Comparison of ENCODE assay signal across 8 mouse cellular contexts in the genomic region with DNA sequence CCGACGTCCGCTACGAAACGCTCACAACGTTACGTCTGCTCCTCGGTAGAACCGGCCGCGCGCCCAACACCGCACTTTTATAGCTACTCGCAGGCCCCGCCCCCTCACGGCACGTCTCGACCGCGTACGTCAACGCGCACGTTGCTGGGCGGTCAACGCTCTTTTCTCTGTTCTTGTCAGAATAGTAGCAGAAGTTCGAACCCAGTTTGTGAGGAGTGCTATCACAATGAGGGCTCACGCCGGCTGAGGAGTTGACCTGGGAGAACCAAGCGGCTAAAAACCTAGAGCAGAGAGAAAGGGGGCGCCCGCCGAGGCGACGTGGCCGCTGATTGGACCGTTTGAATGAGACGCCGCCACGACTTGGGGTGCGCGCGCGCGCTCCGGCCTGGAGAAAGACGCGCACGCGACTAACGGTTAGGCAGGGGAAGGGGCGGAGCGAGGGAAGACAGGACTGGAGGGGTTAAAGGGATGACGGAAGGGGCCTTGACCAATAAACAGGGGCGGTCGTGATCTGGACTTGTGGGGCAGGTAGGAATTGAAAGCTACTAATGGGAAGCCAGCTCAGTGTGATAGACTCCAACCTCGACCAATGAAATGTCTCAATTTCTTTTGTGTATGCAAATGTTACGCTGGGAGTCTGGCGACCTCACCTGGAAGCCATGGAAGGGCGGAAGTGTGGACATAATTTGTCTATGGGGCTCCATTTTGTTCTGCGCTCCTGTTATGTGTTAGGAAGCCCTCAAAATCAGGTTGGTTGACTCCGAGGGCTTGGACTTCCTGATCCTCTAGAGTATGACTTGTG. TPM values are rescaled to one million over a fixed set of nuclear protein-coding genes. Genes with fewer than 3 reads are reported as not detected.
DNase-seq lines count a peak whose midpoint lies in the region; ATAC-seq and TF ChIP-seq lines count a peak whose summit lies in the region.

TSS of gene Ube2s (minus strand) at position 288 of the 802 bp plus-strand sequence.

- no peaks in the 10 kb centered on the region for H3K9me3 ChIP-seq in CH12.LX (replicated peaks; ENCODE audit: low read length)
- no peaks in the 10 kb centered on the region for H3K9me3 ChIP-seq in forebrain, embryonic 11.5 days (ENCODE audit: control insufficient read depth, low read length)
- H3K9me3 ChIP-seq in heart, embryonic 16.5 days (replicated peaks; ENCODE audit: control insufficient read depth, low read length) = no peaks in the 10 kb centered on the region
- H3K9me3 ChIP-seq in liver, embryonic 15.5 days (replicated peaks) = no peaks in the 10 kb centered on the region
- H3K9me3 ChIP-seq in neural tube, embryonic 12.5 days = no peaks in the 10 kb centered on the region

- H3K9ac ChIP-seq in CH12.LX (ENCODE audit: insufficient read depth, low read depth) = peak within 1 kb of the TSS; percentile 99
- H3K9ac ChIP-seq in forebrain, embryonic 11.5 days (ENCODE audit: low read length) = peak within 1 kb of the TSS; percentile 99
- peak within 1 kb of the TSS; percentile 99 for H3K9ac ChIP-seq in heart, embryonic 16.5 days (ENCODE audit: low read length)
- H3K9ac ChIP-seq in liver, embryonic 15.5 days = peak within 1 kb of the TSS; percentile 99
- H3K9ac ChIP-seq in neural tube, embryonic 12.5 days = peak within 1 kb of the TSS; percentile 95

- peak; percentile 85 for TF ChIP-seq POLR2A in CH12.LX (IDR thresholded peaks at IDR 0.05; ENCODE audit: low read depth, low read length)

- no peak for TF ChIP-seq CTCF in CH12.LX (conservative IDR thresholded peaks at IDR 0.05 in 1 of 2, IDR thresholded peaks at IDR 0.05 in 1 of 2; ENCODE audit: low read depth in 2 of 2, low read length in 2 of 2)

- peaks cover 7 to 29% of the 10 kb centered on the region in 2 experiments; a peak in 3 of 4 replicates for H3K4me1 ChIP-seq in CH12.LX (ENCODE audit: control insufficient read depth in 1 of 2, insufficient read depth in 2 of 2)
- peaks cover 6% of the 10 kb centered on the region for H3K4me1 ChIP-seq in forebrain, embryonic 11.5 days (replicated peaks; ENCODE audit: control insufficient read depth, insufficient read depth, low read length)
- H3K4me1 ChIP-seq in heart, embryonic 16.5 days (ENCODE audit: control insufficient read depth, insufficient read depth, low read length) = peaks cover 28% of the 10 kb centered on the region
- H3K4me1 ChIP-seq in liver, embryonic 15.5 days (replicated peaks) = peaks cover 39% of the 10 kb centered on the region
- peaks cover 25% of the 10 kb centered on the region for H3K4me1 ChIP-seq in neural tube, embryonic 12.5 days

- TF ChIP-seq EP300 in CH12.LX (IDR thresholded peaks at IDR 0.05; ENCODE audit: low read length) = no peak

- DNase-seq in CH12.LX (ENCODE audit: extremely low read depth) = peak; percentile 100
- peak; percentile 99 for DNase-seq in c-Kit-positive CD71-positive TER-119-negative erythroid progenitor cells, embryonic 14.5 days (ENCODE audit: low read depth)
- peak; percentile 99 for DNase-seq in forebrain, embryonic 11.5 days (ENCODE audit: low spot score)
- peak; percentile 99 to 100 for DNase-seq in kidney, postnatal 36 days
- DNase-seq in telencephalon, adult 2 months (ENCODE audit: low read depth, low spot score) = peak; percentile 100

- peaks cover 38% of the 10 kb centered on the region for H3K79me2 ChIP-seq in CH12.LX (replicated peaks; ENCODE audit: control insufficient read depth, extremely low read depth, insufficient read depth, poor library complexity, severe bottlenecking)

- in situ Hi-C loops in CH12.LX (cut with MboI; ENCODE audit: low pct_ligation_motif_present, low pct_unique_long_range_greater_than_20kb, low sequenced_read_pairs) = no loop called here

- TF ChIP-seq RAD21 in CH12.LX (IDR thresholded peaks at IDR 0.05; ENCODE audit: low read depth, low read length) = no peak

- H3K27ac ChIP-seq in CH12.LX (ENCODE audit: insufficient read depth, low read depth) = peak within 1 kb of the TSS; percentile 93
- peak within 1 kb of the TSS; percentile 95 for H3K27ac ChIP-seq in forebrain, embryonic 11.5 days (ENCODE audit: low read depth, low read length)
- peak within 1 kb of the TSS; percentile 98 for H3K27ac ChIP-seq in heart, embryonic 16.5 days (ENCODE audit: low read length)
- H3K27ac ChIP-seq in liver, embryonic 15.5 days (replicated peaks) = peak within 1 kb of the TSS; percentile 95
- peak within 1 kb of the TSS; percentile 92 for H3K27ac ChIP-seq in neural tube, embryonic 12.5 days

- under 1% methylated on average over 62 of the region's 62 CpGs for WGBS in forebrain, embryonic 11.5 days
- under 1% methylated on average over 62 of the region's 62 CpGs for WGBS in heart, embryonic 16.5 days
- WGBS in liver, embryonic 15.5 days (ENCODE audit: insufficient replicate concordance) = under 1% methylated on average over 62 of the region's 62 CpGs
- under 1% methylated on average over 62 of the region's 62 CpGs for WGBS in neural tube, embryonic 12.5 days

- peak within 1 kb of the TSS; percentile 98 for H3K4me2 ChIP-seq in CH12.LX (ENCODE audit: insufficient read depth, low read depth, poor library complexity, severe bottlenecking)
- H3K4me2 ChIP-seq in forebrain, embryonic 11.5 days (ENCODE audit: low read depth, low read length, severe bottlenecking) = peak within 1 kb of the TSS; percentile 71
- H3K4me2 ChIP-seq in heart, embryonic 16.5 days (ENCODE audit: low read depth, low read length) = peak within 1 kb of the TSS; percentile 85
- H3K4me2 ChIP-seq in liver, embryonic 15.5 days = peak within 1 kb of the TSS; percentile 88
- peak within 1 kb of the TSS; percentile 77 for H3K4me2 ChIP-seq in neural tube, embryonic 12.5 days (replicated peaks)

- ATAC-seq in forebrain, embryonic 11.5 days (replicated peaks; ENCODE audit: low FRiP score) = peak; percentile 99
- peak; percentile 99 for ATAC-seq in heart, embryonic 16.5 days (replicated peaks; ENCODE audit: extremely low read depth, insufficient read depth, low FRiP score)
- peak; percentile 97 for ATAC-seq in liver, embryonic 15.5 days (ENCODE audit: insufficient read depth)
- ATAC-seq in neural tube, embryonic 12.5 days (ENCODE audit: low FRiP score, low read depth) = peak; percentile 99

- peak within 1 kb of the TSS; percentile 80 to 99 (median 86) for H3K4me3 ChIP-seq in CH12.LX (replicated peaks in 1 of 3; ENCODE audit: low read depth in 2 of 3, low read length in 2 of 3, poor library complexity in 1 of 3)
- peak within 1 kb of the TSS; percentile 100 for H3K4me3 ChIP-seq in forebrain, embryonic 11.5 days (ENCODE audit: low read depth, low read length)
- H3K4me3 ChIP-seq in heart, embryonic 16.5 days (ENCODE audit: low read length) = peak within 1 kb of the TSS; percentile 99
- peak within 1 kb of the TSS; percentile 98 for H3K4me3 ChIP-seq in liver, embryonic 15.5 days (replicated peaks)
- peak within 1 kb of the TSS; percentile 96 for H3K4me3 ChIP-seq in neural tube, embryonic 12.5 days

- no peaks in the 10 kb centered on the region for H3K27me3 ChIP-seq in CH12.LX (replicated peaks)
- H3K27me3 ChIP-seq in forebrain, embryonic 11.5 days (ENCODE audit: control insufficient read depth, insufficient read depth, low read length) = no peaks in the 10 kb centered on the region
- H3K27me3 ChIP-seq in heart, embryonic 16.5 days (ENCODE audit: control insufficient read depth, insufficient read depth, low read length) = no peaks in the 10 kb centered on the region
- no peaks in the 10 kb centered on the region for H3K27me3 ChIP-seq in liver, embryonic 15.5 days
- H3K27me3 ChIP-seq in neural tube, embryonic 12.5 days (replicated peaks) = no peaks in the 10 kb centered on the region

- dilution Hi-C loops in CH12.LX (cut with MboI; ENCODE audit: extremely low pct_ligation_motif_present, extremely low pct_unique_long_range_greater_than_20kb, low sequenced_read_pairs) = no loop called here

- H3K36me3 ChIP-seq in CH12.LX (replicated peaks in 1 of 2; ENCODE audit: control insufficient read depth in 1 of 2, insufficient read depth in 1 of 2, low read length in 1 of 2) = peaks cover 30 to 44% of the 10 kb centered on the region in 2 experiments
- peaks cover 7% of the 10 kb centered on the region; the same call in 1 of the 2 replicates for H3K36me3 ChIP-seq in forebrain, embryonic 11.5 days (ENCODE audit: control insufficient read depth, insufficient read depth, low read length)
- peaks cover 24% of the 10 kb centered on the region for H3K36me3 ChIP-seq in heart, embryonic 16.5 days (ENCODE audit: control insufficient read depth, insufficient read depth)
- peaks cover 36% of the 10 kb centered on the region for H3K36me3 ChIP-seq in liver, embryonic 15.5 days (replicated peaks)
- peaks cover 23% of the 10 kb centered on the region for H3K36me3 ChIP-seq in neural tube, embryonic 12.5 days

TF ChIP-seq in CH12.LX, 34 proteins besides CTCF, POLR2A, EP300 and RAD21 (continues in another document):
- TF ChIP-seq ELF1 (IDR thresholded peaks at IDR 0.05; ENCODE audit: low read depth, low read length) = peak; percentile 94
- TF ChIP-seq TCF12 (IDR thresholded peaks at IDR 0.05; ENCODE audit: low read depth, low read length) = peak; percentile 60
- TF ChIP-seq TBP (conservative IDR thresholded peaks at IDR 0.05; ENCODE audit: low read depth, low read length) = peak; percentile 97
- TF ChIP-seq POLR2AphosphoS2 (IDR thresholded peaks at IDR 0.05; ENCODE audit: low read depth, low read length) = peak; percentile 59; the same call in 1 of the 2 replicates
- TF ChIP-seq MXI1 (IDR thresholded peaks at IDR 0.05; ENCODE audit: low read depth, low read length) = no peak
- no peak for TF ChIP-seq IRF4 (IDR thresholded peaks at IDR 0.05; ENCODE audit: low read depth, low read length)
- TF ChIP-seq SIN3A (IDR thresholded peaks at IDR 0.05; ENCODE audit: low read length) = peak; percentile 53; the same call in 1 of the 2 replicates
- TF ChIP-seq ZMIZ1 (IDR thresholded peaks at IDR 0.05; ENCODE audit: low read depth, low read length) = no peak
- TF ChIP-seq RCOR1 (conservative IDR thresholded peaks at IDR 0.05; ENCODE audit: low read depth, low read length) = no peak
- TF ChIP-seq NELFE (IDR thresholded peaks at IDR 0.05; ENCODE audit: low read depth, low read length) = peak; percentile 91
- TF ChIP-seq BHLHE40 (IDR thresholded peaks at IDR 0.05; ENCODE audit: low read depth, low read length) = peak; percentile 91
- TF ChIP-seq NRF1 (IDR thresholded peaks at IDR 0.05; ENCODE audit: low read depth, low read length) = peak; percentile 80
- peak; percentile 72 for TF ChIP-seq CHD2 (IDR thresholded peaks at IDR 0.05; ENCODE audit: low read length)
- peak; percentile 79 for TF ChIP-seq HCFC1 (IDR thresholded peaks at IDR 0.05; ENCODE audit: low read depth, low read length)

RNA-seq across cellular contexts. Expression of gene Ube2s, which starts in this region (rescaled TPM):
- total RNA-seq in CH12.LX (2012; rRNA removed) (238 and 304 TPM in 2 replicates), CH12.LX (2014; rRNA removed) (707 and 825 TPM in 2 replicates)
- 392 and 452 TPM in 2 replicates for polyA plus RNA-seq in CH12.LX (2012; ENCODE audit: insufficient read length, low read depth)
- 476 and 526 TPM in 2 replicates for polyA plus RNA-seq in forebrain, embryonic 11.5 days (2014; fragmentation: Nextera tagmentation; extraction: Ambion mirVana)
- polyA plus RNA-seq in heart, embryonic 16.5 days (2015; fragmentation: Nextera tagmentation; extraction: Ambion mirVana) = 338 and 342 TPM in 2 replicates
- polyA plus RNA-seq in liver, embryonic 15.5 days (2015; fragmentation: Nextera tagmentation; extraction: Ambion mirVana) = 302 and 318 TPM in 2 replicates
- polyA plus RNA-seq in neural tube, embryonic 12.5 days (2016; fragmentation: Nextera tagmentation; extraction: Ambion mirVana) = 380 and 386 TPM in 2 replicates

Comparison
In these comparisons a context has a peak if more than half of its experiments do, and no peak if none do; other contexts are left out.
1. Peak in every context shown above with its lines: DNase-seq, ATAC-seq, H3K4me3 ChIP-seq and H3K27ac ChIP-seq.